Mouse (Mus musculus) ES-Bruce4 (cell line): ENCODE measurements around the gene Capn13. TPM values are rescaled to one million over a fixed set of nuclear protein-coding genes. Genes with fewer than 3 reads are reported as not detected.

ENCODE experiments used
- H3K27ac ChIP-seq: 2 replicates; pipeline ENCODE4 v1.5.1; 2012; ENCODE audit warnings: low read length, inconsistent platforms; ENCODE audit not compliant: insufficient read depth
- H3K27me3 ChIP-seq: 2 replicates; pipeline ENCODE4 v1.6.1; 2012; ENCODE audit warnings: mild to moderate bottlenecking, low read length, inconsistent platforms; ENCODE audit not compliant: control insufficient read depth, poor library complexity, insufficient read depth, severe bottlenecking
- H3K36me3 ChIP-seq: 2 replicates; pipeline ENCODE4 v1.6.1; 2012; ENCODE audit warnings: inconsistent platforms, mild to moderate bottlenecking, low read length, moderate library complexity; ENCODE audit not compliant: control insufficient read depth, poor library complexity, insufficient read depth, severe bottlenecking
- H3K4me1 ChIP-seq: one replicate; pipeline ENCODE4 v1.8.1; 2011; ENCODE audit warnings: low read length; ENCODE audit not compliant: control insufficient read depth, insufficient read depth
- H3K4me3 ChIP-seq: 2 replicates; pipeline ENCODE4 v1.5.1; 2011; ENCODE audit warnings: low read depth, mild to moderate bottlenecking, low read length
- H3K9ac ChIP-seq: 2 replicates; pipeline ENCODE4 v1.6.1; 2012; ENCODE audit warnings: low read depth, mild to moderate bottlenecking, inconsistent platforms; ENCODE audit not compliant: poor library complexity, severe bottlenecking
- H3K9me3 ChIP-seq: replicated peaks from 2 replicates; pipeline ENCODE4 v1.6.1; 2012; ENCODE audit warnings: mild to moderate bottlenecking, low read length, inconsistent platforms; ENCODE audit not compliant: control insufficient read depth, poor library complexity, insufficient read depth, severe bottlenecking
- CTCF ChIP-seq: IDR thresholded peaks from one replicate; pipeline ENCODE4 v1.8.1; 2011; ENCODE audit warnings: low read depth, low read length
- EP300 ChIP-seq: IDR thresholded peaks from 2 replicates; pipeline ENCODE4 v1.6.1; 2011; ENCODE audit warnings: low read depth, low read length; ENCODE audit not compliant: insufficient read depth
- POLR2A ChIP-seq: IDR thresholded peaks from one replicate; pipeline ENCODE4 v1.8.1; 2011; ENCODE audit warnings: low read length; ENCODE audit not compliant: insufficient read depth
- polyA plus RNA-seq: library from polyadenylated mRNA; stranded (reverse); fragments of >200 nt; gene quantifications from 2 replicates; pipeline ENCODE4 v1.2.4, GENCODE M21; 2011; ENCODE audit warnings: low read depth; ENCODE audit not compliant: missing spikeins, insufficient read depth, insufficient read length

The Capn13 gene
- polyA plus RNA-seq, 1 experiment = not detected

DNA sequence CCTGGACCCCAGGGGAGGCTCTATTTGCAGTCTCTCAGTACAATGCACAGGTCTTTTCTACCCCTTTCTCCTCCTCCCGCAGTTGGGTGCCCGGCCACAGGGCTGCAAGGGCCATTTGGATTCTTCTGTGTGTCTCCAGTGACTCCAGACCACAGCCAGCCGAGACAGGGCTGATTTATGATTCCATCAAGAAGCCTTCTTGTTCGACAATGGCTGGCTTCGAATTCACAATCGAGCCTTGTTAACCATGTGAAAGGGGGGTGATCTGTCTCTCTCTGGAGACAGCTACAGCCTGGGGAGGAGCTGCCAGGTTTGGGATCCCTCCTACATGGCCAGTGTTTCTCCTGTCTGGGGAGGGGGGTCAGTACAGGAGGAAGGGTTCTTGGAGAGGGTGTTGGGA, 75.4 kb downstream of the Capn13 start:
- TF ChIP-seq CTCF (no peak), EP300 (no peak), POLR2A (no peak)
- no peaks in the 10 kb centered on the region for H3K4me1 ChIP-seq

GRCm38 (mm10) chr17:73324732-73325131, 75.9 kb downstream of the Capn13 start:
- TF ChIP-seq POLR2A (no peak), CTCF (no peak), EP300 (no peak)
- no peaks in the 10 kb centered on the region for H3K9me3 ChIP-seq
- H3K27me3 ChIP-seq = no peaks in the 10 kb centered on the region; the same call in 1 of the 2 replicates
- H3K4me3 ChIP-seq = no peak overlapping the region
- H3K4me1 ChIP-seq = no peaks in the 10 kb centered on the region
- no peak overlapping the region for H3K9ac ChIP-seq
- no peaks in the 10 kb centered on the region for H3K36me3 ChIP-seq
- H3K27ac ChIP-seq = no peak overlapping the region

More for the DNA sequence above, 75.4 kb downstream of the Capn13 start:
- H3K4me3 ChIP-seq = no peak overlapping the region
- H3K27me3 ChIP-seq = no peaks in the 10 kb centered on the region; the same call in 1 of the 2 replicates
- H3K36me3 ChIP-seq = no peaks in the 10 kb centered on the region
- H3K27ac ChIP-seq = no peak overlapping the region
- no peaks in the 10 kb centered on the region for H3K9me3 ChIP-seq
- no peak overlapping the region for H3K9ac ChIP-seq

DNA sequence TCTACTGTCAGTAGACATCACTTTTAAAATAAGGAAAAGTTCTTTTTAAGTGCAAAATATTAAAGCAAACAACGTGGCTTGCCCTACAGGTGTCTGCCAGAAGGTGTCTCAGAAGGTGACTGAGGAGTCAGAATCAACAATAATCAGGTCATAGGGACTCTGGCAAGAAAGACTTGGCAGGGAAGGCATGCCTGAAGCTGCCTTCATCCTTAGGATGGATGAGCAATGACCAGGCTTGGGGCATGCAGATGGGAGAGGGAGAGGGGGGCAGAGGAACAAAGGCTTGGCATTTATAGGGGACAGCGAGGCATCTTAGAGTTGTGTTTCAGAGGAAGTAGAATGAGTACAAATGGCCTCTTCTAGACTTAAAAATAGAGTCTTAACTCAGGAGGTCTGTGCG, 76.7 kb downstream of the Capn13 start:
- no peak for TF ChIP-seq POLR2A
- no peak for TF ChIP-seq EP300
- no peak for TF ChIP-seq CTCF
- H3K36me3 ChIP-seq = no peaks in the 10 kb centered on the region
- no peak overlapping the region for H3K9ac ChIP-seq
- H3K9me3 ChIP-seq = no peaks in the 10 kb centered on the region
- no peak overlapping the region for H3K27ac ChIP-seq
- no peaks in the 10 kb centered on the region for H3K27me3 ChIP-seq
- H3K4me1 ChIP-seq = no peaks in the 10 kb centered on the region
- no peak overlapping the region for H3K4me3 ChIP-seq

GRCm38 (mm10) chr17:73314786-73315185, 85.9 kb downstream of the Capn13 start:
- no peaks in the 10 kb centered on the region for H3K4me1 ChIP-seq
- TF ChIP-seq POLR2A (no peak), CTCF (no peak), EP300 (no peak)
- H3K27ac ChIP-seq = no peak overlapping the region
- H3K27me3 ChIP-seq = no peaks in the 10 kb centered on the region
- H3K9ac ChIP-seq = no peak overlapping the region
- no peak overlapping the region for H3K4me3 ChIP-seq
- H3K9me3 ChIP-seq = no peaks in the 10 kb centered on the region
- no peaks in the 10 kb centered on the region for H3K36me3 ChIP-seq

- Histone ChIP-seq H3K27ac (no peak overlapping the region), H3K9ac (no peak overlapping the region), H3K4me3 (no peak overlapping the region), H3K4me1 (no peaks in the 10 kb centered on the region), H3K36me3 (no peaks in the 10 kb centered on the region), H3K9me3 (no peaks in the 10 kb centered on the region), H3K27me3 (no peaks in the 10 kb centered on the region)
- TF ChIP-seq CTCF = no peak
- TF ChIP-seq POLR2A = no peak
- no peak for TF ChIP-seq EP300
Observed at GRCm38 (mm10) chr17:73311491-73311890, 89.2 kb downstream of the Capn13 start.

GRCm38 (mm10) chr17:73308691-73309090, 92.0 kb downstream of the Capn13 start:
- no peak overlapping the region for H3K9ac ChIP-seq
- no peak overlapping the region for H3K27ac ChIP-seq
- no peaks in the 10 kb centered on the region for H3K27me3 ChIP-seq
- H3K9me3 ChIP-seq = no peaks in the 10 kb centered on the region
- TF ChIP-seq POLR2A (no peak), EP300 (no peak), CTCF (no peak)
- no peak overlapping the region for H3K4me3 ChIP-seq
- no peaks in the 10 kb centered on the region for H3K4me1 ChIP-seq
- H3K36me3 ChIP-seq = no peaks in the 10 kb centered on the region
